Mouse (Mus musculus) forebrain, embryonic 11.5 days (tissue): ENCODE results near the gene Tmem107. TPM values are rescaled to one million over a fixed set of nuclear protein-coding genes. Genes with fewer than 3 reads are reported as not detected.

ENCODE experiments used
- polyA plus RNA-seq: library from polyadenylated mRNA; unstranded; fragments of >200 nt; fragmentation: Nextera tagmentation; extraction: Ambion mirVana; gene quantifications from 2 replicates; pipeline ENCODE4 v1.2.1, GENCODE M21; 2014

Gene Tmem107
- polyA plus RNA-seq, 1 experiment from 2014 or later, result 60.3 TPM

Other genes starting within 250 kb of the Tmem107 start
- 46.9 and 51.2 TPM in 2 replicates for gene Ndel1, start 198.9 kb upstream of the Tmem107 start, polyA plus RNA-seq
- gene Rnf222, start 182.3 kb upstream of the Tmem107 start, polyA plus RNA-seq, result not detected in 2 replicates
- gene Rpl26, start 169.2 kb upstream of the Tmem107 start, polyA plus RNA-seq, result 825 and 852 TPM in 2 replicates
- not detected in 2 replicates for gene Odf4, start 143.7 kb upstream of the Tmem107 start, polyA plus RNA-seq
- 5.2 and 6.1 TPM in 2 replicates for gene Arhgef15, start 113.3 kb upstream of the Tmem107 start, polyA plus RNA-seq
- 1.6 and 2.4 TPM in 2 replicates for gene Slc25a35, start 102.7 kb upstream of the Tmem107 start, polyA plus RNA-seq
- 64.8 and 67.8 TPM in 2 replicates for gene Rangrf, start 95.6 kb upstream of the Tmem107 start, polyA plus RNA-seq
- gene Pfas, start 62.3 kb upstream of the Tmem107 start, polyA plus RNA-seq, result 48.2 and 55.8 TPM in 2 replicates
- 94.0 and 95.7 TPM in 2 replicates for gene Ctc1, start 54.9 kb upstream of the Tmem107 start, polyA plus RNA-seq
- gene Aurkb, start 25.2 kb upstream of the Tmem107 start, polyA plus RNA-seq, result 199 and 209 TPM in 2 replicates
- gene Borcs6, start 11.1 kb upstream of the Tmem107 start, polyA plus RNA-seq, result 7.9 and 9.2 TPM in 2 replicates
- 95.9 and 98.4 TPM in 2 replicates for gene Vamp2, start 17.7 kb downstream of the Tmem107 start, polyA plus RNA-seq
- 8.2 and 10.0 TPM in 2 replicates for gene Per1, start 24.4 kb downstream of the Tmem107 start, polyA plus RNA-seq
- 0.11 and 0.24 TPM in 2 replicates for gene Hes7, start 49.6 kb downstream of the Tmem107 start, polyA plus RNA-seq
- 0.39 TPM in 1 of 2 replicates, not detected in the other for gene 9130213A22Rik, start 51.8 kb downstream of the Tmem107 start, polyA plus RNA-seq
- not detected in 2 replicates for gene Aloxe3, start 55.1 kb downstream of the Tmem107 start, polyA plus RNA-seq
- gene Alox12b, start 86.2 kb downstream of the Tmem107 start, polyA plus RNA-seq, result 0.08 TPM in 1 of 2 replicates, not detected in the other
- gene Alox8, start 127.0 kb downstream of the Tmem107 start, polyA plus RNA-seq, result 0.08 and 0.11 TPM in 2 replicates
- 0.05 and 0.07 TPM in 2 replicates for gene Gucy2e, start 166.2 kb downstream of the Tmem107 start, polyA plus RNA-seq